8 mouse cellular contexts compared by ENCODE assay signal in genomic region chr1:150164890-150165596, GRCm38 (mm10).
DNase-seq lines count a peak whose midpoint lies in the region; ATAC-seq and TF ChIP-seq lines count a peak whose summit lies in the region.

No protein-coding gene starts in this region.

- H3K4me2 ChIP-seq in kidney, embryonic 15.5 days = no peak overlapping the region
- H3K4me2 ChIP-seq in kidney, embryonic 16.5 days (replicated peaks; ENCODE audit: low read depth, low read length) = no peak overlapping the region
- peak overlapping the region; percentile 47 for H3K4me2 ChIP-seq in stomach, embryonic 15.5 days

- no peak for TF ChIP-seq POLR2A in lung, adult 2 months (IDR thresholded peaks at IDR 0.05; ENCODE audit: borderline replicate concordance, extremely low read depth, low read depth, low read length)

- no peaks in the 10 kb centered on the region for H3K4me1 ChIP-seq in kidney, embryonic 15.5 days
- no peaks in the 10 kb centered on the region for H3K4me1 ChIP-seq in kidney, embryonic 16.5 days (ENCODE audit: insufficient read depth, low read length)
- no peaks in the 10 kb centered on the region for H3K4me1 ChIP-seq in lung, adult 2 months (ENCODE audit: control insufficient read depth, insufficient read depth, low read length)
- no peaks in the 10 kb centered on the region for H3K4me1 ChIP-seq in stomach, embryonic 15.5 days

- H3K27ac ChIP-seq in kidney, embryonic 15.5 days = no peak overlapping the region
- H3K27ac ChIP-seq in kidney, embryonic 16.5 days (ENCODE audit: low read length) = no peak overlapping the region
- H3K27ac ChIP-seq in stomach, embryonic 15.5 days = no peak overlapping the region

- no peak overlapping the region for H3K4me3 ChIP-seq in kidney, embryonic 15.5 days (replicated peaks)
- no peak overlapping the region for H3K4me3 ChIP-seq in kidney, embryonic 16.5 days (ENCODE audit: low read length)
- H3K4me3 ChIP-seq in lung, adult 2 months (replicated peaks; ENCODE audit: extremely low read depth, low read depth, low read length) = peak overlapping the region; percentile 20
- peak overlapping the region; percentile 19 for H3K4me3 ChIP-seq in stomach, embryonic 15.5 days (replicated peaks)

- H3K27me3 ChIP-seq in kidney, embryonic 15.5 days = no peaks in the 10 kb centered on the region
- H3K27me3 ChIP-seq in kidney, embryonic 16.5 days (ENCODE audit: insufficient read depth, low read length) = no peaks in the 10 kb centered on the region
- H3K27me3 ChIP-seq in stomach, embryonic 15.5 days (replicated peaks) = no peaks in the 10 kb centered on the region

- peak; percentile 48 for DNase-seq in adrenal gland, adult 2 months
- peak; percentile 17 for DNase-seq in gastrocnemius, postnatal 25 days
- DNase-seq in lung, adult 2 months = peak; percentile 16
- DNase-seq in Muller cell, postnatal 12 days (ENCODE audit: inconsistent ontology term) = no peak
- DNase-seq in ovary, postnatal 10 days (ENCODE audit: low spot score) = no peak

- H3K36me3 ChIP-seq in kidney, embryonic 15.5 days = no peaks in the 10 kb centered on the region
- no peaks in the 10 kb centered on the region for H3K36me3 ChIP-seq in kidney, embryonic 16.5 days (ENCODE audit: insufficient read depth, low read length)
- H3K36me3 ChIP-seq in stomach, embryonic 15.5 days = no peaks in the 10 kb centered on the region

- 0 out of 2 replicates have a peak, but pooled peaks have one; percentile 54 for ATAC-seq in kidney, embryonic 15.5 days (replicated peaks; ENCODE audit: low FRiP score)
- no peak for ATAC-seq in kidney, embryonic 16.5 days (ENCODE audit: low FRiP score, low TSS enrichment)
- ATAC-seq in stomach, embryonic 15.5 days (ENCODE audit: insufficient read depth, low FRiP score, low read depth) = peak; percentile 70; the same call in 1 of the 2 replicates

- TF ChIP-seq CTCF in lung, adult 2 months (IDR thresholded peaks at IDR 0.05; ENCODE audit: insufficient read depth, low read length) = no peak

- H3K9ac ChIP-seq in kidney, embryonic 15.5 days = no peak overlapping the region
- no peak overlapping the region for H3K9ac ChIP-seq in kidney, embryonic 16.5 days (replicated peaks; ENCODE audit: low read length)
- H3K9ac ChIP-seq in stomach, embryonic 15.5 days = no peak overlapping the region

- WGBS in kidney, embryonic 15.5 days = 76% methylated on average over 17 of the region's 17 CpGs
- 78% methylated on average over 17 of the region's 17 CpGs for WGBS in kidney, embryonic 16.5 days
- WGBS in lung, adult 2 months = 44% methylated on average over 17 of the region's 17 CpGs
- 33% methylated on average over 17 of the region's 17 CpGs for WGBS in stomach, embryonic 15.5 days

- no peaks in the 10 kb centered on the region for H3K9me3 ChIP-seq in kidney, embryonic 15.5 days (replicated peaks)
- H3K9me3 ChIP-seq in kidney, embryonic 16.5 days (ENCODE audit: low read length) = no peaks in the 10 kb centered on the region
- H3K9me3 ChIP-seq in stomach, embryonic 15.5 days = no peaks in the 10 kb centered on the region

Comparison
In these comparisons a context has a peak if more than half of its experiments do, and no peak if none do; other contexts are left out.
1. H3K4me3 ChIP-seq: peak in lung, adult 2 months (single experiment) and stomach, embryonic 15.5 days (single experiment); none in kidney, embryonic 15.5 days (single experiment) and kidney, embryonic 16.5 days (single experiment).
2. DNase-seq: peak in adrenal gland, adult 2 months (single experiment), gastrocnemius, postnatal 25 days (single experiment) and lung, adult 2 months (single experiment); none in Muller cell, postnatal 12 days (single experiment) and ovary, postnatal 10 days (single experiment).